Mouse (Mus musculus) natural killer cell, adult 2 months (primary cell): ENCODE measurements around the gene Gal3st2.
"Not testable (repeated sequence)": the region's sequence is repeated elsewhere in the genome, so short reads cannot be mapped to it uniquely, and the experiment has no call there.

Experiments
- DNase-seq, 2 experiments: peaks; one replicate each; pipeline ENCODE4 v3.0.0; 2022; ENCODE audit warnings: low spot score in 2 of 2

Gene Gal3st2

GRCm38 (mm10) chr1:93861048-93861447 is at the start of gene Gal3st2:
Gene Gal3st2, plus strand, starts transcription at chr1:93861306.
- DNase-seq = not testable (repeated sequence)

- DNase-seq = no peak
Measured at GRCm38 (mm10) chr1:93811495-93812039, 49.5 kb upstream of the Gal3st2 start.

GRCm38 (mm10) chr1:93817823-93818532 is 43.1 kb upstream of the Gal3st2 start:
- no peak for DNase-seq

- no peak for DNase-seq
Measured at GRCm38 (mm10) chr1:93818722-93819121, 42.4 kb upstream of the Gal3st2 start.

- DNase-seq = no peak
Measured at GRCm38 (mm10) chr1:93823796-93824495, 37.2 kb upstream of the Gal3st2 start.

GRCm38 (mm10) chr1:93824609-93825008 is 36.5 kb upstream of the Gal3st2 start, which contains the start of gene D2hgdh:
Gene D2hgdh, plus strand, starts transcription at chr1:93824909.
- DNase-seq = no peak

GRCm38 (mm10) chr1:93825105-93825674 is 35.9 kb upstream of the Gal3st2 start:
- DNase-seq = peak; percentile 95 to 96

GRCm38 (mm10) chr1:93825771-93826539 is 35.2 kb upstream of the Gal3st2 start:
- peak in 1 of 2 experiments; percentile 21 for DNase-seq

GRCm38 (mm10) chr1:93826540-93826835 is 34.6 kb upstream of the Gal3st2 start:
- no peak for DNase-seq

- DNase-seq = not testable (repeated sequence)
Measured at GRCm38 (mm10) chr1:93832754-93833360, 28.2 kb upstream of the Gal3st2 start.

GRCm38 (mm10) chr1:93834671-93835150 is 26.4 kb upstream of the Gal3st2 start:
- no peak for DNase-seq

GRCm38 (mm10) chr1:93835211-93835610 is 25.9 kb upstream of the Gal3st2 start:
- DNase-seq = no peak

GRCm38 (mm10) chr1:93835876-93836531 is 25.1 kb upstream of the Gal3st2 start:
- no peak for DNase-seq

- DNase-seq = no peak
Measured at GRCm38 (mm10) chr1:93836532-93836913, 24.6 kb upstream of the Gal3st2 start.

GRCm38 (mm10) chr1:93837335-93837734 is 23.8 kb upstream of the Gal3st2 start:
- DNase-seq = no peak

GRCm38 (mm10) chr1:93838569-93838968 is 22.5 kb upstream of the Gal3st2 start:
- not testable (repeated sequence) for DNase-seq

GRCm38 (mm10) chr1:93845766-93846366 is 15.2 kb upstream of the Gal3st2 start:
- DNase-seq = not testable (repeated sequence)

GRCm38 (mm10) chr1:93855790-93856189 is 5.3 kb upstream of the Gal3st2 start:
- not testable (repeated sequence) for DNase-seq

- no peak for DNase-seq
Measured at GRCm38 (mm10) chr1:93857370-93857769, 3.7 kb upstream of the Gal3st2 start.

- DNase-seq = no peak
Measured at GRCm38 (mm10) chr1:93857991-93858390, 3.1 kb upstream of the Gal3st2 start.
